Mouse (Mus musculus): ENCODE data around the gene Hsp90ab1.

The Hsp90ab1 gene

DNA sequence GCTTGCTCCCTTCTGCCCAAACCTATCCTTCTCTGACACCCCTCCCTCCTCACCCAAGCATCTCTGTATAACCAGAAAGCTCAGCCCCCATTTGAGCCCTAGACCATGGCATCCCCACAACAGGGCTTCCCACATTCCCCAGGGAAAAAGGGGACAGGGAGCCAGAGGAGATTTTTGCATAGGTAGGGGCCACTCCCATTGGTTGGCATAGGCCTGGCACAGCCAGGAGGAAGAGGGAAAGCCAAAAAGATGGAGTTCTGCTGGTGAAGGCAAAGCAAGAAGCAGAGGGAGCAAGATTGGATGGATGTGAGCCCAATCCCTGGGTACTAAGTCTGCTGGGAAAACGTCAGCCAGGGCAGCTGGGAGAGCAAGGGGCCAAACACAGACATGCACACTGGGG is 30.0 kb downstream of the Hsp90ab1 start:
- DNase-seq (ENCODE audit: low spot score in 2 of 2): no peak

DNA sequence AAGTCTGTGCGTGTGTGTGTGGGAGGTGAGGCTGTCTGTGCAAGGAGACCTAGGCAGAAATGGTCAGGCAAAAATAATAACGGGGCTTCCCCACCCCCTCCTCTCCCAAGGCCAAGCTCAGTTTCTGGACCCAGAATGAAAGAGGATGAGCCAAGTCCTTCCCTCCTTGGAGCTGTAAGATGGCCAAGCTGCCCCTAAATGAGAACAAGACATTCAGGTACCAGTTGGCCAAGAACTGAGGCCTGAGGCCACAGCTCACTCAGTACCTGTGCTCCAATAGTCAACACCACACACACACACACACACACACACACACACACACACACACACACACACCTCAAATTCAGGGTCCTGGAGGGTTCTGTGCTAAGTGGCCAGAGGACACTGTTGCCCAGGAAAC is 30.4 kb downstream of the Hsp90ab1 start:
- DNase-seq (ENCODE audit: low spot score in 2 of 2): no peak

DNA sequence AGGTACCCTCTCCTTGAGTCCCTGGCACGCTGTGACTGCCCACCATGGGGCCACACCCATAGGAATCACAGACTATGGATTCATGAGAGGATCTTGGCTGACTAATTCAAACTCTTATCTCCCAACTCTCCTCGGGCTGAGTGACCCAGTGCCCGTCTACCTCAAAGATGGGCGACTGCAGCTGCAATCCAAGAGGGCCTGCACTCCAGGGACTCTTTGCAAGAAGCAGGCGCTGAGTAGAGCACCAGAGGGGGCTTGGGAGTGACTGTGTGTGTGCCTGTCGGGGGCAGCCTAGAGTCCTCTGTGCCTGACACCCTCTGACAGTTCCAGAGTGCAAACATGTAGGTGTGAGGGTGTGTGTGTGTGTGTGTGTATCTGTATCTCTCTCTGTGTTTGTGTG is 30.9 kb downstream of the Hsp90ab1 start:
- DNase-seq (ENCODE audit: low spot score in 2 of 2): no peak

DNA sequence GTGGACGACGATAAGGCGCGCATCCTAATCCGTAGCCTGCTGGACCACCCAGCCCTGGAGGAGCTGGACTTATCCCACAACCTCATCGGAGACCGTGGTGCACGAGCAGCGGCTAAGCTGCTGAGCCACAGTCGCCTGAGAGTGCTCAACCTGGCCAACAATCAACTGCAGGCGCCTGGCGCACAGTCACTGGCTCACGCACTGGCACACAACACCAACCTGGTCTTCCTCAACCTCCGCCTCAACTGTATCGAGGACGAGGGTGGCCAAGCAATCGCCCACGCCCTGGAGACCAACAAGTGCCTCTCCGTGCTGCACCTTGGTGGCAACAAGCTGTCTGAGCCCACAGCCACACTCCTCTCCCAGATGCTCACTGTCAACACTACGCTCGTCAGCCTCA is 33.4 kb downstream of the Hsp90ab1 start:
- DNase-seq (ENCODE audit: low spot score in 2 of 2): no peak

DNA sequence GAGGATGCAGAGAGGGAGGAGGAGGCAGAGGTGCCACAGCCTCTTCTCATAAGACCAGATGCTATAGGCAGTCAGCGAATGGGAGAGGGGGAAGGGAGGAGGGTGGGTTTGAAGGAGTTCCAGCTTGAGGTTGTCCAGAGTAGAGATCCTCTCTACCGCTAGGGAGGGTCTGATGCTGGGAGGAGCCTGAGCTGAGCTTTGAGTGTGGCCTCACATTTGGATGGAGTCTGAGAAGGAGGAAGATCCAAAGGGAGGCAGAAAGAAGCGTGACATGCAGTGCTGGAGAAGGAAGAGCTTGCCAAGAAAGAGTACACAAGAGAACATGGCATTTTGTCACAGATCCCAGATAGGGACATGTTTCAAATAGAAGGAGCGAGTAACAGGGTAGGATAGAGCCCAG is 34.7 kb downstream of the Hsp90ab1 start:
- DNase-seq (ENCODE audit: low spot score in 2 of 2): no peak

DNA sequence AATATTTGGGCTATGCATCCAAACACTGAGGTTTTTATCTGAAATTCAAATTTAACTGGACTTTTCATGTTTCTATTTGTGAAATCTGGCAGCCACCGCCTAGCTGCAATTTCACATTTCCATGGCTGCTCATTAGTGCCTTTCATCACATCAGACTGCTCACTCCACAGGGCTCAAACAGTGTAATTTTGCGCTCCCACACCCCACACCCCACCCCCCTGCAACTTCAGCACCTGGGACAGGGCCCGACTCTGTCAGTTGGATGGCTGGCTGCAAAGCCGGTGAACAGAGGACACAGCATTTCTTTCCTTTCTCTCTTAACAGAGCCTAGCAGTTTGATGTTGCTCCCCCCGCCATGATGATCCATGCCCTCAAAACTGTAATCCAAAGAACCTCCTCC is 36.8 kb downstream of the Hsp90ab1 start:
- DNase-seq (ENCODE audit: low spot score in 2 of 2): no peak

DNA sequence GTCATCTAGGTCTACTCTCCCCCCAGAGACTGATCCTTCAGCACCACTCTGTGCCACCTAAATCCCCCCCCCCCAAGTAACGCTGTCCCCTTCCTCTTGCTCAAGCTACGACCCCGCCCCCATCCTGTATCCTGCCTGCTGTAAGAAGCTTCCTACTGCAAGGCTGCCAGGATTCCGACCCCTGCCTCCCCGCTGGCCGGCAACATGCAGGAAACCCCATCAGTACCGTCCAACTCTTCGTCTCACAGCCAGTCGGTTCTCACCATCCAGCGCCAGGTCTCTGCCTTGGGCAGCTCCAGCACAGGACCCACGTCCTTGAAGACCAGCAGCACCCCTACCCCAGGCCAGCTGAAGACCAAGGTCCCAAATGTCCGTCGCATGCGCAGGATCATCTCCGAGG is 40.2 kb downstream of the Hsp90ab1 start:
- DNase-seq (ENCODE audit: low spot score in 2 of 2): no peak

DNA sequence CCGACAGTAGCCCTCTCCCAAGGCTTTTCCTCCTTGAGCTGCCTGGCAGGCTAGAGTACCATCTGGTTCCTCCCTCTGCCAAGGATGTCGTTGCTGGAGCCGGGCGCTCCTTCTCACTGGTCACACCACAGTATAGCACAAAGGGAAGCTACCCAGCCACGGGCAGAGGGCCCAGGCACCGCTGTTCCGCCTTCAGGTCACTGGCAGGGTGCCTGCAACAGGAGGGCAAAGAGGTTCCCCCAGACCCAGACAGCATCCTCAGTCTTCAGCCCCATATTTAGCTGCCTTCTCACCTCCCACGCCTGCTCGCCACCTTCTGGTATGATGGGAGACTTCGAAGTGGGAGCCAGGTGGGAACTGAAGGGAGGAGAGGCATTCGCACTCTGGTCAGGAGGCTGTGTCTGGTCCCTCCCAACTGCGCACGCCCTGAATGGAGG is 42.7 kb downstream of the Hsp90ab1 start:
- no peak for DNase-seq (ENCODE audit: low spot score in 2 of 2)

DNA sequence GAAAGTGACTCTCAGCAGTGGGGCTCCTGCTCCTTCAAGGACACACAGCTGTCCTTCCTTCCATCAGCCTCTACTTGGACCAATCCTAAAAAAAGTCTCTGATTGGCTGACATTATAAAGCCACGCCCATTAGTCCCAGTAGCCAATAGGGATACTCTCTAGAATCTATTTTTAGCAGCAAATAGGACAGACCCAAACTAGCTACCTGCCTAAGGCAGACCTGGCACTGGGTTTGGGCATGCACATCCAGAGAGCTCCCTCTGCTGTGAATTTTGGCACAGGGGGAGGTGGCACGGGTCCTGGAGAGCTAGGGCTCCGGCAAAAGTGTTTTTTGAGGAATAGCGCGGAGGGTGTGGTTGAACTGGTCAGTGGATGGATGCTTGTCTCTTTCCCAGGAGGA is 46.5 kb downstream of the Hsp90ab1 start:
- DNase-seq (ENCODE audit: low spot score in 2 of 2): no peak

DNA sequence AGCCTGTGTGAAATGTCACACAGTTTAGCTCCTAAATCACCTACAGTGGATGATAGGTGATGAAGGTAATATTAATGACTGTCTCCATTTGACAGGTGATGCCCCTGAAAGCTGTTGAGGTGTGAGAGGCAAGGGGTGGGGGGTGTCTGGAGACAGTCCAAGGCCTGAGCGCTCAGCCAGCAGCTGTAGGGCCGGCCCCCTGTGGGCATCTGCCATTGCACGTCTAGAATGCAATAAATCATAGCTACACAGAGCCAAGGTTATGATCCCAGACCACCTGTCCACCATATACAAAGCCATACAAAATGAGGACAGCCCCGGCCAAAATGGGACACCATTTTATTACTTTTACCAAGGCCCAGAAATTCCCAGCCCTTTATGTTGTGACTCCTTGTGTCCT is 48.1 kb downstream of the Hsp90ab1 start:
- DNase-seq (ENCODE audit: low spot score in 2 of 2): no peak

DNA sequence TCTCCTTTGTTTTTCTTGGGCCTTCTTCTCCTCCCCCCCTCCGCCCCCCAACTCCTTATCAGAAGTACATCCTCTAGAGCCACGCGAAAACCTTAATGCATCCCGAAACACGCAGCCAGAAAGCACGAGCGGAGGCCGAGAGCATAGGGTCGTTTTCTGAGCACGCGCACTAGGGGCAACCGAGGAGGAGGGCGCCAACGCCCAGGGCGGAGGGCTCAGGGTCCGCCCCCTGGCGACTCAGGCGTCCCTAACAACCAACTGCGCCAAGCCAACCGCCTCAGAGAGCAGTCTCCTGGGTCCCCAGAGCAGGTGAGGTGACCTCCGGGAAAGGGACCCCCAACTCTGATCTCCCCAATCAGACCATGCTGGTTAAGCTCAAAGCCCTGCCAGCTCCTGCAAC is 49.8 kb downstream of the Hsp90ab1 start, which contains the start of gene Tcte1:
Gene Tcte1 (plus strand): TSS at position 172 of the 400 bp plus-strand sequence.
- DNase-seq (ENCODE audit: low spot score in 2 of 2): no peak

DNA sequence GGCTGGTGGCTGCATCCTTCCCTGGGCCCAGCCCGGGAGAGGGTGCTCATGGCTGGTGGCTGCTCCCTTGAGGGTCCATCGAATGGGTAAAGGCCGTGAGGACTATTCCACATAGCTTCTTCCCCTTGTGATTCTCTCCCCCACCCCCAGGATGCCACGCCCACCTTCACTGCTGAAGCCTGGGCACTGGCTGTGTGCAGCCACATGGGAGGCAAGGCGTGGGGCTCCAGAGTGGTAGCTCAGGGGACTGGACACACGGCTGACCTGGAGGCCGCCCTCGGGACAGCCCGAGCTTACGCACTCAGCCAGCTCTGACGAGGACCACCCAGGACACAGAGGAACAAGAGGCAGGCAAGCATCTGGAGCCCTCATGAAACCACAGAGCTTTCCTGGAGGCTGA is 52.9 kb downstream of the Hsp90ab1 start:
- no peak for DNase-seq (ENCODE audit: low spot score in 2 of 2)

DNA sequence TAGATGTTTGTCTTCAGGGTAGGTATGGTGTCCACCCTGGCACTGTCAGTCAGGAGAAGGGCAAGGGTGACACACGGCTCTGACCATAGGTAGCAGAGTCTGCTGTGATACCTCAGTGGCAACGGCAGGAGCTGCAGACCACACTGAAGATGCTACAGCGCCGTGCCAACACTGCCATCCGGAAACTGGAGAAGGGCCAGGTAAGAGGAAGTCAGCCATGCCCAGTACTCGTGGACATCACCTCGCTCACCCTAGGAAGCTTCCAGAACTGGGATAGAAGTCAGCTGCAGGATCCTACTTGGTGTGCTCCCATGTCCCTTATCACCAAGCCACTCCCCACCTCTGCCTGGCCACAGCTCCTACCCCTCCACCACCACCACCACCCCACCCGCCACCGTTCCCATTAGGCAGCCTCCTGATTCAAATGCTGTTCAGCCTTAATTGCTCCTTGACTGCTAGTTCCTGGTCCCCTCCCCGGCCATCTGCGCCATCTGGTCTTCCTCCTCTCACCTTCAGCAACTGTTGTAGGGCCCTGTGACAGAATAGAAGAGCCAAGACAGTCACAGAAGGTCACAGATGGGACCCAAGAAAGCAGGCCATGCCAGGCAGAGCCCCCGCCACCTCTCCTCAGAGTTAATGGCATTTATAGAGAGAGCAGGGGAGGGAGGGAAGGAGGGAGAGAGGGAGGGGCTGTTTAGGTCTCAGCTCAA is 54.1 kb downstream of the Hsp90ab1 start:
- DNase-seq (ENCODE audit: low spot score in 2 of 2): no peak
